15 mouse cellular contexts compared by ENCODE assay signal in genomic region chr6:46398725-46399589, GRCm38 (mm10).
A peak's percentile ranks its signal among the peaks of the same experiment; 100 is the strongest.
DNase-seq lines count a peak whose midpoint lies in the region; ATAC-seq and TF ChIP-seq lines count a peak whose summit lies in the region.
"Had no signal": no experiment of that assay in that cellular context is flagged by ENCODE, and none has a peak within 500 bp of the region (broad histone marks: within the 10 kb centered on the region; RNA-seq: fewer than 3 reads in every experiment).

No protein-coding gene starts in this region.

- no peak for TF ChIP-seq CTCF in midbrain, postnatal 0 days (IDR thresholded peaks at IDR 0.05)
- no peak for TF ChIP-seq CTCF in thymus, adult 2 months (IDR thresholded peaks at IDR 0.05; ENCODE audit: borderline replicate concordance, control insufficient read depth, extremely low read depth, insufficient read depth, low read length, poor library complexity)

- no peaks in the 10 kb centered on the region for H3K36me3 ChIP-seq in midbrain, postnatal 0 days (ENCODE audit: insufficient read depth, low read length)
- H3K36me3 ChIP-seq in midbrain, embryonic 11.5 days (ENCODE audit: control insufficient read depth, insufficient read depth, low read length), result no peaks in the 10 kb centered on the region
- H3K36me3 ChIP-seq in thymus, adult 2 months (ENCODE audit: control insufficient read depth, insufficient read depth, low read length), result no peaks in the 10 kb centered on the region
- H3K36me3 ChIP-seq: midbrain, embryonic 12.5 days had no signal

- H3K9me3 ChIP-seq in midbrain, postnatal 0 days (ENCODE audit: low read length), result no peaks in the 10 kb centered on the region
- H3K9me3 ChIP-seq in midbrain, embryonic 11.5 days (ENCODE audit: control insufficient read depth, low read length), result no peaks in the 10 kb centered on the region
- H3K9me3 ChIP-seq: midbrain, embryonic 12.5 days had no signal

- H3K4me3 ChIP-seq in midbrain, postnatal 0 days (ENCODE audit: low read depth, low read length), result no peak overlapping the region
- no peak overlapping the region for H3K4me3 ChIP-seq in midbrain, embryonic 11.5 days (ENCODE audit: low read depth, low read length)
- H3K4me3 ChIP-seq in thymus, adult 2 months (ENCODE audit: control insufficient read depth, insufficient read depth, low read length), result no peak overlapping the region
- H3K4me3 ChIP-seq: midbrain, embryonic 12.5 days had no signal

- peak; percentile 51 for DNase-seq in midbrain, postnatal 0 days (ENCODE audit: low spot score)
- DNase-seq in midbrain, embryonic 11.5 days (ENCODE audit: low spot score, missing footprints), result no peak
- DNase-seq in cerebellum, adult 8-10 months, result peak; percentile 57
- peak; percentile 68 for DNase-seq in layer of hippocampus, adult 11-12 months (ENCODE audit: low spot score)
- DNase-seq in urinary bladder, adult 18-20 months (ENCODE audit: low spot score in 2 of 2), result no peak
- DNase-seq in kidney, adult 11 months, result no peak
- DNase-seq in thymus, adult 2 months, result no peak
- DNase-seq: adrenal gland, postnatal 36 days; heart, adult 18-20 months; kidney, adult 8-10 months; kidney, postnatal 4 days; spleen, adult 18-20 months had no signal

- TF ChIP-seq POLR2A in thymus, adult 2 months (IDR thresholded peaks at IDR 0.05; ENCODE audit: control insufficient read depth, extremely low read depth, insufficient read depth, low read length, poor library complexity), result no peak

- 74% methylated on average over 2 of the region's 2 CpGs for WGBS in midbrain, postnatal 0 days
- WGBS in midbrain, embryonic 11.5 days, result 76% methylated on average over 2 of the region's 2 CpGs
- WGBS in thymus, adult 2 months, result 75% methylated on average over 2 of the region's 2 CpGs

- no peak overlapping the region for H3K9ac ChIP-seq in midbrain, postnatal 0 days (replicated peaks; ENCODE audit: low read length, poor library complexity, severe bottlenecking)
- no peak overlapping the region for H3K9ac ChIP-seq in midbrain, embryonic 11.5 days (ENCODE audit: low read length)
- H3K9ac ChIP-seq: hindbrain, embryonic 14.5 days; liver, embryonic 14.5 days; midbrain, embryonic 12.5 days had no signal

- no peaks in the 10 kb centered on the region for H3K4me1 ChIP-seq in midbrain, postnatal 0 days (ENCODE audit: insufficient read depth, low read length)
- H3K4me1 ChIP-seq in midbrain, embryonic 11.5 days (ENCODE audit: control insufficient read depth, insufficient read depth, low read length), result no peaks in the 10 kb centered on the region
- no peaks in the 10 kb centered on the region for H3K4me1 ChIP-seq in thymus, adult 2 months (replicated peaks; ENCODE audit: control insufficient read depth, insufficient read depth, low read length)
- H3K4me1 ChIP-seq: midbrain, embryonic 12.5 days had no signal

- no peak overlapping the region for H3K4me2 ChIP-seq in midbrain, postnatal 0 days (ENCODE audit: low read depth, low read length, poor library complexity, severe bottlenecking)
- no peak overlapping the region for H3K4me2 ChIP-seq in midbrain, embryonic 11.5 days
- H3K4me2 ChIP-seq: hindbrain, embryonic 14.5 days; midbrain, embryonic 12.5 days had no signal

- ATAC-seq in midbrain, postnatal 0 days (ENCODE audit: low FRiP score), result no peak
- no peak for ATAC-seq in midbrain, embryonic 11.5 days (ENCODE audit: low FRiP score)

- H3K27me3 ChIP-seq in midbrain, postnatal 0 days (ENCODE audit: insufficient read depth, low read length), result no peaks in the 10 kb centered on the region
- no peaks in the 10 kb centered on the region for H3K27me3 ChIP-seq in midbrain, embryonic 11.5 days (ENCODE audit: control insufficient read depth, insufficient read depth, low read length)
- no peaks in the 10 kb centered on the region for H3K27me3 ChIP-seq in thymus, adult 2 months (ENCODE audit: control insufficient read depth, insufficient read depth, low read length)
- H3K27me3 ChIP-seq: midbrain, embryonic 12.5 days had no signal

- no peak overlapping the region for H3K27ac ChIP-seq in midbrain, postnatal 0 days (ENCODE audit: low read depth, low read length)
- no peak overlapping the region for H3K27ac ChIP-seq in midbrain, embryonic 11.5 days (ENCODE audit: low read depth, low read length)
- H3K27ac ChIP-seq in thymus, adult 2 months (ENCODE audit: control insufficient read depth, insufficient read depth, low read length), result no peak overlapping the region
- H3K27ac ChIP-seq: hindbrain, embryonic 14.5 days; liver, embryonic 14.5 days; midbrain, embryonic 12.5 days had no signal

Comparison
In these comparisons a context has a peak if more than half of its experiments do, and no peak if none do; other contexts are left out.
1. DNase-seq: peak in midbrain, postnatal 0 days (single experiment), cerebellum, adult 8-10 months (single experiment) and layer of hippocampus, adult 11-12 months (single experiment); none in midbrain, embryonic 11.5 days (single experiment), urinary bladder, adult 18-20 months (0 of 2), kidney, adult 11 months (single experiment) and thymus, adult 2 months (single experiment).